Mouse (Mus musculus) v-Abl transformed pro-B cells (cell line): ENCODE results near the gene Ttl.

Experiments
- in situ Hi-C, 2 experiments: fragments of 400-800 bp; cut with MboI; formaldehyde crosslinking; loops; one replicate each; pipeline ENCODE4 v1.15.1; 2025; ENCODE audit not compliant: unreplicated experiment in 2 of 2

The Ttl gene

GRCm38 (mm10) chr2:129065437-129066282 lies at the start of gene Ttl:
TSS of gene Ttl (plus strand) at chr2:129065942.
- in situ Hi-C loops, result loop anchor here (5.0 to 25.0 kb wide), 2 partner anchors 192 to 378 kb away; partner anchors contain the start of genes Anapc1 (in 1 of the 2) and Mertk (in 1 of the 2)

GRCm38 (mm10) chr2:129020106-129020505 lies 45.6 kb upstream of the Ttl start:
- in situ Hi-C loops, result no loop called here

DNA sequence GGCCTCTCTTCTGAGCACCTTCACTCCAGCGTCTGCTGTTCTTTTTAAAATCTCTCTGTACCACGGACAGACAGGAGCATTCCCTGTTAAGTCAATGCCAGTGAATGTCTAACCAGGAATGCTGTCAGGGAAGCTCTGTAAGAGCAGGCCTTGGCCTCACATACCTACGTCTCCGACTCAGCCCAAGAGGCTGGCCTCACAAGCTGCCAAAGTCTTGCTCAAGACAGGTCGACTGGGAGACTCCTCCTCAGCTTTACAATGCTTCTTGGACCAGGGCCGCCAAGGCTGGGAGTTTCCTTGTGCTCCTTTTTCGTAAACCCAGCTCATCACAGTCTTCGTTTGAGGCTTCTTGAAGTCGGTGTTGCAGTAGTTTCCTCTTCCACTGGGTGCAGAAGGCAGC lies 40.9 kb upstream of the Ttl start:
- in situ Hi-C loops, result no loop called here

DNA sequence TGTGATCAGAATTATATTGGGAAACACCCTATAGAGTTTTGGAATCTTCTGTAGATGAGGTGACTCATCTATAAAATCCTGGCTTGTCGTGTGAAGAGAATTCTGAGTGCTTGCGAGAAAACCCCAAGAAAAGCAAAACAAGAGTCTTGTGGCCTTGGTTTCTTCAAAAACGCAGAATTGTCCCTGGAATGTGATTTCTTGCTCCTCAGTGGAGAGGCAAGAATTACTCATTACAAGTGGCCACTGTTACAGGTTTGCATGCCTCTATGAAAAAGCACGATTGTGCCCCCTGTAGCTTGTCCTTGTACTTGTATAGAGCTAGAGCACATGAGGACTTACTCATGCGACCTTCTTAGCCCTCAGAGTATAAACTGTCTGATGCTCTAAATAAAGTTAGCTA lies 30.4 kb upstream of the Ttl start:
- in situ Hi-C loops, result no loop called here

GRCm38 (mm10) chr2:129038426-129038936 lies 27.3 kb upstream of the Ttl start:
- in situ Hi-C loops, result no loop called here

GRCm38 (mm10) chr2:129038937-129039631 lies 26.7 kb upstream of the Ttl start:
- in situ Hi-C loops, result no loop called here

DNA sequence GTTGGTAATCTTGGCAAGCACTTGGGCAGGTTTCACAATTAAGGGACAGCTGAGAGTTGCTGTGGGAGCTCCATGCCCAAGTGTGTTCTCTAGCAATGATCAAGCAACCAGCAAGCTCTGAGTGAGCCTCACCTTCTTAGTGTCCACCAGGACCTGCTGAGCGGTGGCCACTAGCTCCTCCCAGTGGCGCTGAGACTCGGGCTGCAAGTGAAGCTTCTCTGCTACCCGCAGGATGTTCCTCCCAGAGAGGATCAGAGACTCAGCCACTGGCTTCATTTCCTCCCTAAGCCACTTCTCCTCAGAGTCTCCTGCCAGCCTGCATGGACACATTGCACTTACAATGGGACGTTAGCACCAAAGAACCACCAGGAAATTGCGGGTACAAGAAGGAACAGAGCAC lies 25.2 kb upstream of the Ttl start:
- in situ Hi-C loops, result no loop called here

DNA sequence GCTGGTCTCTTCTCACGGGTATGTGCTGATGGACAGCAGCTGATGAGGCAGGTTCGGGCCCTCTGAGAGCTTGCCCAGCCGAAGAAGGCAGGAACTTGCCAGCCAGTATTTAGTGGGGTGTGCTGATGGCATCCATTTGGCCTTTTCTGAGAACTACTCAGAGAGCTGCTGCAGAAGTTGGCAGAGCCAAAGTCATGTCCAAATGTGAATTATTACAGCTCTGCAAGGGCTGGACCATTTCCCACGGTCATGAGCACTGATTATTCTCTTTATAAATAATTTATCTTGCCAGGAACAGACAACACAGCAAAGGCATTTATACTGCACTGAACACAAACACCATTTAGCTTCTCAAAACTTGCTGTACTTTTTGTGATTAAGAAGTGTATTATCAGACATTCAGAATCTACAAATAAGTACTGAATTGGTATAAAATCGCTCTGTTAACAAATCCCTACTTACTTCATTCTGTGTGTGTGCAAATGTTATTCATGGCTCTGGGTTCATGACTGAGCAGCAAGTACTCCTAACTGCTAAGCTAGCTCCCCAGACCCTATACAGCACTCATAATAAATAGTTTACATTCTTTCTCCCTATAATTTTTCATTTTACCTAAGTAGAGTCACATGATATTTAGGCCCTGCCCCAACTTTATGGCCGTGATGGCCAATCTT lies 19.4 kb upstream of the Ttl start:
- in situ Hi-C loops, result no loop called here

- in situ Hi-C loops, result no loop called here
Observed at GRCm38 (mm10) chr2:129046846-129047196, 18.9 kb upstream of the Ttl start.

DNA sequence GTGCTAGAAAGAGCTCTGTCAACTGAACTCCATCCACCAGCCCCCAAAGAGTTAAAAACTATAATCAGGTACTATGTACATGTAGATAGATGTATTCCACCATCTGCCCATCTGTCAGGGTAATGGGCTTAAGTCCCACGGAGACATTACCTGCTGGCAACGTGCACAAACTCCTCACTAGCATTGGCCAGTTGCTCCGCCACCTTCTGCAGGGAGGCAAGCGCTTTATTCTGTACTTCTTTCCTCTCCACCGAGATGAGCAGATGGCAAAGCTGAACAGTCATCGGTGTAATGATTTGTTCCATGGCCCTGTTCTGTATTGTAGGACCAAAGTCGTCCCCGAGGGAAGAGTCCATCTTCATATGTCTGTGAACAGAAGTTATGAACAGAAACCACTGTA lies 17.9 kb upstream of the Ttl start, which contains the start of gene Vinac1:
Vinac1 (minus strand) TSS at position 362 of the 400 bp plus-strand sequence.
- in situ Hi-C loops, result no loop called here

- in situ Hi-C loops, result loop anchor here (10.0 to 25.0 kb wide), 3 partner anchors 168 to 365 kb away; partner anchors contain the start of genes Mertk (in 2 of the 2) and Anapc1 (in 1 of the 2)
Observed at GRCm38 (mm10) chr2:129052451-129052983, 13.2 kb upstream of the Ttl start.

GRCm38 (mm10) chr2:129055741-129056140 lies 10.0 kb upstream of the Ttl start:
- in situ Hi-C loops, result loop anchor here (5.0 to 25.0 kb wide), 4 partner anchors 108 to 368 kb away; partner anchors contain the start of genes Mertk (in 2 of the 2) and Anapc1 (in 1 of the 2)

GRCm38 (mm10) chr2:129056597-129056996 lies 9.1 kb upstream of the Ttl start:
- in situ Hi-C loops, result loop anchor here (5.0 to 25.0 kb wide), 4 partner anchors 109 to 369 kb away; partner anchors contain the start of genes Mertk (in 2 of the 2) and Anapc1 (in 1 of the 2)

- in situ Hi-C loops, result loop anchor here (5.0 to 25.0 kb wide), 4 partner anchors 110 to 370 kb away; partner anchors contain the start of genes Mertk (in 2 of the 2) and Anapc1 (in 1 of the 2)
Observed at GRCm38 (mm10) chr2:129057256-129057655, 8.5 kb upstream of the Ttl start.

GRCm38 (mm10) chr2:129057920-129058361 lies 7.8 kb upstream of the Ttl start:
- in situ Hi-C loops, result loop anchor here (5.0 to 25.0 kb wide), 4 partner anchors 111 to 371 kb away; partner anchors contain the start of genes Mertk (in 2 of the 2) and Anapc1 (in 1 of the 2)

- in situ Hi-C loops, result loop anchor here in 1 of 2 experiments (25.0 kb wide), 1 partner anchor 374 kb away; the partner anchor contains the start of genes Anapc1 and Mertk
Observed at GRCm38 (mm10) chr2:129061456-129062059, 4.2 kb upstream of the Ttl start.

DNA sequence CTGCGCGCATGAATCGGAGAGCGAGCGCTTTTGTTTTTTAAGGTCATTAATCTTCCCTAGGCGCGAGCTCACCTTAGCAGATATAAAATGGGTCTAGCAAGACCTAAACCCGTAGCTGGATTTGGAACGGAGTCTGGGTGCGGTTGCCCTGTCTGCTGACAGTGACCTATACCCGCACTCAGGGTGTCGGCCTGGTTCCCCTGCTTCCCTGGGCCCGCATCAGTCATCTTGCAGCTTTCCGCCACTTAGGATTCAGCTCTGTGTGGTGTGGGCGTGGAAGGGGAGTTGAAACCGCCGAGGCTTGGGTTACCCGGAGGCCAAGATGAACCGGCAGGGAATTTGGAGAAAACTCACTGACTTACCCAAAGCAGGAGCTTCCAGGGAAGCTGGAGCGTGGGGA lies 584 bp downstream of the Ttl start:
- in situ Hi-C loops, result loop anchor here (5.0 to 25.0 kb wide), 2 partner anchors 191 to 379 kb away; partner anchors contain the start of genes Anapc1 (in 1 of the 2) and Mertk (in 1 of the 2)

GRCm38 (mm10) chr2:129070296-129070695 lies 4.6 kb downstream of the Ttl start:
- in situ Hi-C loops, result loop anchor here in 1 of 2 experiments (25.0 kb wide), 1 partner anchor 383 kb away; the partner anchor contains the start of genes Anapc1 and Mertk

- in situ Hi-C loops, result no loop called here
Observed at GRCm38 (mm10) chr2:129078313-129078712, 12.6 kb downstream of the Ttl start.
